Mouse (Mus musculus) thymus, postnatal 0 days (tissue): ENCODE results near the gene Ampd2. TPM values are rescaled to one million over a fixed set of nuclear protein-coding genes. Genes with fewer than 3 reads are reported as not detected.

ENCODE experiments used
- polyA plus RNA-seq: library from polyadenylated mRNA; unstranded; fragments of >200 nt; fragmentation: Nextera tagmentation; extraction: Ambion mirVana; gene quantifications from 2 replicates; pipeline ENCODE4 v1.2.1, GENCODE M21; 2015

Gene Ampd2
- polyA plus RNA-seq, 1 experiment from 2014 or later: 31.4 TPM

Other genes with a start within 250 kb of the Ampd2 start
- 0.12 and 0.13 TPM in 2 replicates for gene Eps8l3, start 209.4 kb downstream of the Ampd2 start, polyA plus RNA-seq
- 14.4 and 14.9 TPM in 2 replicates for gene Gstm5, start 190.8 kb downstream of the Ampd2 start, polyA plus RNA-seq
- gene Gstm7, start 154.8 kb downstream of the Ampd2 start, polyA plus RNA-seq: 1.5 and 2.1 TPM in 2 replicates
- 2.5 and 3.1 TPM in 2 replicates for gene Gstm6, start 142.9 kb downstream of the Ampd2 start, polyA plus RNA-seq
- 1.6 and 1.8 TPM in 2 replicates for gene Gstm3, start 117.4 kb downstream of the Ampd2 start, polyA plus RNA-seq
- gene Gstm2, start 100.2 kb downstream of the Ampd2 start, polyA plus RNA-seq: 25.3 and 26.8 TPM in 2 replicates
- gene Gstm1, start 68.7 kb downstream of the Ampd2 start, polyA plus RNA-seq: 31.5 and 32.9 TPM in 2 replicates
- 10.8 and 11.6 TPM in 2 replicates for gene Gstm4, start 41.8 kb downstream of the Ampd2 start, polyA plus RNA-seq
- 0.59 and 0.68 TPM in 2 replicates for gene Gnat2, start 6.1 kb upstream of the Ampd2 start, polyA plus RNA-seq
- gene Gnai3, start 59.5 kb upstream of the Ampd2 start, polyA plus RNA-seq: 164 and 168 TPM in 2 replicates
- gene Gpr61, start 68.2 kb upstream of the Ampd2 start, polyA plus RNA-seq: 0.05 TPM in 1 of 2 replicates, not detected in the other
- gene Amigo1, start 99.7 kb upstream of the Ampd2 start, polyA plus RNA-seq: 1.4 and 1.6 TPM in 2 replicates
- 7.5 and 9.1 TPM in 2 replicates for gene Cyb561d1, start 114.6 kb upstream of the Ampd2 start, polyA plus RNA-seq
- gene Atxn7l2, start 124.3 kb upstream of the Ampd2 start, polyA plus RNA-seq: 14.2 and 15.7 TPM in 2 replicates
- gene Sypl2, start 140.0 kb upstream of the Ampd2 start, polyA plus RNA-seq: 0.10 and 0.14 TPM in 2 replicates
- 311 and 322 TPM in 2 replicates for gene Psma5, start 170.3 kb upstream of the Ampd2 start, polyA plus RNA-seq
- 2.7 and 2.9 TPM in 2 replicates for gene Sort1, start 197.4 kb upstream of the Ampd2 start, polyA plus RNA-seq